Mouse (Mus musculus) forebrain, embryonic 10.5 days (tissue): ENCODE measurements around the gene Aars. TPM values are rescaled to one million over a fixed set of nuclear protein-coding genes. Genes with fewer than 3 reads are reported as not detected.

Source experiments
- DNase-seq: peaks from one replicate; pipeline ENCODE4 v3.0.0-alpha.2; 2017; ENCODE audit warnings: low spot score; ENCODE audit errors: extremely low spot score
- H3K27ac ChIP-seq: fragments of 300-500 bp; sonication (generic); 2 replicates; pipeline ENCODE4 v1.5.1; 2016; ENCODE audit warnings: mild to moderate bottlenecking
- H3K27me3 ChIP-seq: fragments of 300-500 bp; sonication (generic); 2 replicates; pipeline ENCODE4 v1.6.1; 2016; ENCODE audit warnings: mild to moderate bottlenecking; ENCODE audit not compliant: poor library complexity, severe bottlenecking
- H3K36me3 ChIP-seq: fragments of 300-500 bp; sonication (generic); replicated peaks from 2 replicates; pipeline ENCODE4 v1.6.1; 2016; ENCODE audit warnings: mild to moderate bottlenecking, moderate library complexity
- H3K4me1 ChIP-seq: fragments of 300-500 bp; sonication (generic); 2 replicates; pipeline ENCODE4 v1.6.1; 2016
- H3K4me3 ChIP-seq: fragments of 300-500 bp; sonication (generic); 2 replicates; pipeline ENCODE4 v1.5.1; 2016; ENCODE audit warnings: mild to moderate bottlenecking, moderate library complexity
- H3K9me3 ChIP-seq: fragments of 300-500 bp; sonication (generic); 2 replicates; pipeline ENCODE4 v1.6.1; 2016; ENCODE audit warnings: mild to moderate bottlenecking, moderate library complexity
- WGBS: fragments of 180-500 bp; shearing (Covaris S2); methylation state at CpG from one replicate; pipeline ENCODE4 v1.1.7; 2016; 5-methylcytosine and 5-hydroxymethylcytosine counted together
- polyA plus RNA-seq: library from polyadenylated mRNA; unstranded; fragments of >200 nt; fragmentation: Nextera tagmentation; extraction: Ambion mirVana; gene quantifications from 2 replicates; pipeline ENCODE4 v1.2.1, GENCODE M21; 2016

The Aars gene
- polyA plus RNA-seq, 1 experiment from 2014 or later, result 91.2 TPM

GRCm38 (mm10) chr8:111033482-111034215, 705 bp downstream of the Aars start:
- H3K4me1 ChIP-seq, result peaks cover 20% of the 10 kb centered on the region
- peaks cover 16% of the 10 kb centered on the region for H3K27me3 ChIP-seq
- H3K9me3 ChIP-seq, result no peaks in the 10 kb centered on the region
- peak; percentile 97 for DNase-seq
- peaks cover 35% of the 10 kb centered on the region for H3K36me3 ChIP-seq
- peak overlapping the region; percentile 97 for H3K27ac ChIP-seq
- WGBS, result 6% methylated on average over 37 of the region's 37 CpGs
- H3K4me3 ChIP-seq, result peak overlapping the region; percentile 78

GRCm38 (mm10) chr8:111034276-111034675, 1.3 kb downstream of the Aars start:
- no peak for DNase-seq
- Histone ChIP-seq H3K4me1 (peaks cover 20% of the 10 kb centered on the region), H3K9me3 (no peaks in the 10 kb centered on the region), H3K4me3 (peak overlapping the region; percentile 78), H3K27ac (peak overlapping the region; percentile 97), H3K27me3 (peaks cover 16% of the 10 kb centered on the region), H3K36me3 (peaks cover 42% of the 10 kb centered on the region)
- 25% methylated on average over 12 of the region's 12 CpGs for WGBS

- DNase-seq, result no peak
- H3K27ac ChIP-seq, result no peak overlapping the region
- H3K4me3 ChIP-seq, result no peak overlapping the region
- peaks cover 5% of the 10 kb centered on the region for H3K27me3 ChIP-seq
- peaks cover 20% of the 10 kb centered on the region for H3K4me1 ChIP-seq
- WGBS, result 93% methylated on average over 15 of the region's 15 CpGs
- H3K36me3 ChIP-seq, result peaks cover 65% of the 10 kb centered on the region
- H3K9me3 ChIP-seq, result no peaks in the 10 kb centered on the region
These were observed 3.6 kb downstream of the Aars start for GRCm38 (mm10) chr8:111036591-111036990.

GRCm38 (mm10) chr8:111042546-111042945, 9.6 kb downstream of the Aars start:
- no peaks in the 10 kb centered on the region for H3K9me3 ChIP-seq
- WGBS, result 96% methylated on average over 19 of the region's 19 CpGs
- no peak overlapping the region for H3K27ac ChIP-seq
- DNase-seq, result no peak
- H3K4me1 ChIP-seq, result no peaks in the 10 kb centered on the region
- H3K36me3 ChIP-seq, result peaks cover 100% of the 10 kb centered on the region
- H3K27me3 ChIP-seq, result no peaks in the 10 kb centered on the region
- H3K4me3 ChIP-seq, result no peak overlapping the region

GRCm38 (mm10) chr8:111044003-111044734, 11.2 kb downstream of the Aars start:
- H3K27me3 ChIP-seq, result no peaks in the 10 kb centered on the region
- H3K27ac ChIP-seq, result no peak overlapping the region
- 37% methylated on average over 2 of the region's 2 CpGs for WGBS
- H3K4me3 ChIP-seq, result no peak overlapping the region
- peaks cover 100% of the 10 kb centered on the region for H3K36me3 ChIP-seq
- H3K4me1 ChIP-seq, result no peaks in the 10 kb centered on the region
- DNase-seq, result no peak
- no peaks in the 10 kb centered on the region for H3K9me3 ChIP-seq

GRCm38 (mm10) chr8:111048694-111049093, 15.8 kb downstream of the Aars start:
- no peaks in the 10 kb centered on the region for H3K4me1 ChIP-seq
- H3K27ac ChIP-seq, result no peak overlapping the region
- no peak for DNase-seq
- H3K27me3 ChIP-seq, result no peaks in the 10 kb centered on the region
- H3K4me3 ChIP-seq, result no peak overlapping the region
- H3K36me3 ChIP-seq, result peaks cover 100% of the 10 kb centered on the region
- 98% methylated on average over 2 of the region's 2 CpGs for WGBS
- H3K9me3 ChIP-seq, result no peaks in the 10 kb centered on the region

GRCm38 (mm10) chr8:111049106-111049505, 16.2 kb downstream of the Aars start:
- Histone ChIP-seq H3K4me1 (no peaks in the 10 kb centered on the region), H3K27me3 (no peaks in the 10 kb centered on the region), H3K36me3 (peaks cover 100% of the 10 kb centered on the region), H3K9me3 (no peaks in the 10 kb centered on the region), H3K4me3 (no peak overlapping the region), H3K27ac (no peak overlapping the region)
- no peak for DNase-seq
- 96% methylated on average over 7 of the region's 7 CpGs for WGBS

- Histone ChIP-seq H3K4me1 (peaks cover 17% of the 10 kb centered on the region), H3K9me3 (0 out of 2 replicates have a peak, but pooled peaks cover 2% of the 10 kb centered on the region), H3K27ac (no peak overlapping the region), H3K4me3 (no peak overlapping the region), H3K27me3 (no peaks in the 10 kb centered on the region), H3K36me3 (peaks cover 97% of the 10 kb centered on the region)
- no peak for DNase-seq
- WGBS, result 95% methylated on average over 12 of the region's 12 CpGs
These were observed 21.0 kb downstream of the Aars start for GRCm38 (mm10) chr8:111053827-111054518.

GRCm38 (mm10) chr8:111055031-111055634, 22.2 kb downstream of the Aars start:
- no peak for DNase-seq
- H3K4me1 ChIP-seq, result peaks cover 24% of the 10 kb centered on the region
- no peak overlapping the region for H3K27ac ChIP-seq
- H3K4me3 ChIP-seq, result peak overlapping the region; percentile 98; the same call in 1 of the 2 replicates
- 93% methylated on average over 17 of the region's 17 CpGs for WGBS
- peaks cover 88% of the 10 kb centered on the region for H3K36me3 ChIP-seq
- no peaks in the 10 kb centered on the region for H3K27me3 ChIP-seq
- H3K9me3 ChIP-seq, result 0 out of 2 replicates have a peak, but pooled peaks cover 2% of the 10 kb centered on the region

GRCm38 (mm10) chr8:111055661-111056060, 22.7 kb downstream of the Aars start:
- peaks cover 83% of the 10 kb centered on the region for H3K36me3 ChIP-seq

GRCm38 (mm10) chr8:111056158-111056663, 23.3 kb downstream of the Aars start, which contains the start of gene Exosc6:
Gene Exosc6 (plus strand): TSS chr8:111056339.
- DNase-seq, result peak; percentile 90
- peaks cover 31% of the 10 kb centered on the region for H3K4me1 ChIP-seq
- H3K27me3 ChIP-seq, result 0 out of 2 replicates have a peak, but pooled peaks cover 5% of the 10 kb centered on the region
- WGBS, result under 1% methylated on average over 68 of the region's 68 CpGs
- H3K27ac ChIP-seq, result peak within 1 kb of the TSS; percentile 95
- peaks cover 78% of the 10 kb centered on the region for H3K36me3 ChIP-seq
- H3K4me3 ChIP-seq, result peak within 1 kb of the TSS; percentile 98
- H3K9me3 ChIP-seq, result 0 out of 2 replicates have a peak, but pooled peaks cover 2% of the 10 kb centered on the region

More at GRCm38 (mm10) chr8:111055661-111056060, 22.7 kb downstream of the Aars start:
- Histone ChIP-seq H3K4me3 (peak overlapping the region; percentile 98), H3K27ac (no peak overlapping the region), H3K9me3 (0 out of 2 replicates have a peak, but pooled peaks cover 2% of the 10 kb centered on the region), H3K27me3 (0 out of 2 replicates have a peak, but pooled peaks cover 1% of the 10 kb centered on the region), H3K4me1 (peaks cover 26% of the 10 kb centered on the region)
- no peak for DNase-seq
- WGBS, result 68% methylated on average over 2 of the region's 2 CpGs
